Mouse (Mus musculus) stomach, embryonic 15.5 days (tissue): ENCODE measurements around the gene Gosr2. TPM values are rescaled to one million over a fixed set of nuclear protein-coding genes. Genes with fewer than 3 reads are reported as not detected.
"Not testable (repeated sequence)": the region's sequence is repeated elsewhere in the genome, so short reads cannot be mapped to it uniquely, and the experiment has no call there.

ENCODE experiments used
- ATAC-seq: fragments of 200-750 bp; cut with Nextera tagmentation; 2 replicates; pipeline ENCODE4 v1.8.0; 2017; ENCODE audit warnings: low read depth, moderate number of reproducible peaks, moderate TSS enrichment; ENCODE audit not compliant: insufficient read depth, low FRiP score
- H3K27ac ChIP-seq: fragments of 300-500 bp; sonication (generic); 2 replicates; pipeline ENCODE4 v1.5.1; 2015; ENCODE audit warnings: mild to moderate bottlenecking, inconsistent platforms
- H3K27me3 ChIP-seq: fragments of 300-500 bp; sonication (generic); replicated peaks from 2 replicates; pipeline ENCODE4 v1.6.1; 2015; ENCODE audit warnings: inconsistent platforms
- H3K36me3 ChIP-seq: fragments of 300-500 bp; sonication (generic); 2 replicates; pipeline ENCODE4 v1.6.1; 2015; ENCODE audit warnings: inconsistent platforms
- H3K4me1 ChIP-seq: fragments of 300-500 bp; sonication (generic); 2 replicates; pipeline ENCODE4 v1.6.1; 2015; ENCODE audit warnings: inconsistent platforms
- H3K4me2 ChIP-seq: fragments of 300-500 bp; sonication (generic); 2 replicates; pipeline ENCODE4 v1.6.1; 2015; ENCODE audit warnings: mild to moderate bottlenecking, inconsistent platforms
- H3K4me3 ChIP-seq: fragments of 300-500 bp; sonication (generic); replicated peaks from 2 replicates; pipeline ENCODE4 v1.5.1; 2015; ENCODE audit warnings: inconsistent platforms
- H3K9ac ChIP-seq: fragments of 300-500 bp; sonication (generic); 2 replicates; pipeline ENCODE4 v1.6.1; 2015; ENCODE audit warnings: inconsistent platforms
- H3K9me3 ChIP-seq: fragments of 300-500 bp; sonication (generic); 2 replicates; pipeline ENCODE4 v1.6.1; 2016; ENCODE audit warnings: inconsistent platforms
- WGBS: fragments of 180-500 bp; shearing (Covaris S2); methylation state at CpG from one replicate; pipeline ENCODE4 v1.1.7; 2015; 5-methylcytosine and 5-hydroxymethylcytosine counted together
- polyA plus RNA-seq: library from polyadenylated mRNA; unstranded; fragments of >200 nt; fragmentation: Nextera tagmentation; extraction: Ambion mirVana; gene quantifications from 2 replicates; pipeline ENCODE4 v1.2.1, GENCODE M21; 2015

Gene Gosr2
- polyA plus RNA-seq, 1 experiment from 2014 or later = 66.5 TPM

DNA sequence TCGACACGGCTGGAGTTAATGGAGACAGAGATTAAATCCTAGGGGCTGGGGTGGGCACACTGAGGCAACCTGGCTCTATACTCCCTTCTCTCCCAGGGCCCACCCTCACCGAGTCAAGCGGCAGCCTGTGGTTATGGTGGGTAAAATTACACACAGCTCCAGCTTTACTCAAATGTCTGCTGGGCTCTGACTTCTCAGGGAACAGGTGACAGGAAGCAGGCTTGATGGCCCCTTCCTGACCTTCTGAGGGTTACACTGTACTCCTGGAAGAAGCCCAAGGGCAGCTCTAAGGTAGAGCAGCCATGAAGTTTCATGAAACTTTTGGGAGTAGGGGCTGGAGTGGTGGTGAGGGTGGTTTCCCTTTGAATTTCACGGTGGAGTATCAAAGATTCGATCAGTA, 11.0 kb downstream of the Gosr2 start:
- no peak overlapping the region for H3K4me3 ChIP-seq
- no peak overlapping the region for H3K27ac ChIP-seq
- no peak for ATAC-seq
- H3K27me3 ChIP-seq = no peaks in the 10 kb centered on the region
- no peaks in the 10 kb centered on the region for H3K9me3 ChIP-seq
- H3K9ac ChIP-seq = no peak overlapping the region
- H3K4me2 ChIP-seq = no peak overlapping the region
- no peaks in the 10 kb centered on the region for H3K4me1 ChIP-seq
- H3K36me3 ChIP-seq = peaks cover 50% of the 10 kb centered on the region
- WGBS = 88% methylated on average over 6 of the region's 6 CpGs

DNA sequence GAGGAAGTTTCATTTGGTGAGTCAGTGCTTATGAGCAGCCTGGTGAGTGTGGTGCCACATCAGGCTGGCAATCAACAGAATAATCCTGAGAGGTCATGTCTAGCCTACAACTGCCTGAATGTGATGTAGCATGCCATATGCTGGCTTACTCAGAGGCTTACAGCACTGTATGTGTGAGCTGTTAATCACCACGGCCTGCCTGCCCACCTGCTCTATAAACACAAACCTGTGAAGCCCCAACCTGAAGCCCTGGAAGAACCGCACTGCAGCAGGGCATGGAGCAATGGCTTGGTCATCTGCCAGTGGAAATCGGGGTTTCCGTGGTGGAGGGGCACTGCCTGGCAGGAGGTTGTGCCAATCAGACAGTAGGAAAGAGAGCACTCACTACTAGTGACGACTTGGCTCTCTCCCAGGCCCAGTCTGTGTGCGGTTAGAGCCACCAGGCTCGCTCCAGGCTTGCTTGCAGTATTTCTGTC, 12.4 kb downstream of the Gosr2 start:
- H3K27ac ChIP-seq = no peak overlapping the region
- peaks cover 52% of the 10 kb centered on the region for H3K36me3 ChIP-seq
- H3K9ac ChIP-seq = no peak overlapping the region
- no peaks in the 10 kb centered on the region for H3K4me1 ChIP-seq
- no peak overlapping the region for H3K4me3 ChIP-seq
- ATAC-seq = no peak
- H3K9me3 ChIP-seq = no peaks in the 10 kb centered on the region
- whole genome bisulfite sequencing = 84% methylated on average over 7 of the region's 7 CpGs
- H3K4me2 ChIP-seq = no peak overlapping the region
- H3K27me3 ChIP-seq = no peaks in the 10 kb centered on the region

DNA sequence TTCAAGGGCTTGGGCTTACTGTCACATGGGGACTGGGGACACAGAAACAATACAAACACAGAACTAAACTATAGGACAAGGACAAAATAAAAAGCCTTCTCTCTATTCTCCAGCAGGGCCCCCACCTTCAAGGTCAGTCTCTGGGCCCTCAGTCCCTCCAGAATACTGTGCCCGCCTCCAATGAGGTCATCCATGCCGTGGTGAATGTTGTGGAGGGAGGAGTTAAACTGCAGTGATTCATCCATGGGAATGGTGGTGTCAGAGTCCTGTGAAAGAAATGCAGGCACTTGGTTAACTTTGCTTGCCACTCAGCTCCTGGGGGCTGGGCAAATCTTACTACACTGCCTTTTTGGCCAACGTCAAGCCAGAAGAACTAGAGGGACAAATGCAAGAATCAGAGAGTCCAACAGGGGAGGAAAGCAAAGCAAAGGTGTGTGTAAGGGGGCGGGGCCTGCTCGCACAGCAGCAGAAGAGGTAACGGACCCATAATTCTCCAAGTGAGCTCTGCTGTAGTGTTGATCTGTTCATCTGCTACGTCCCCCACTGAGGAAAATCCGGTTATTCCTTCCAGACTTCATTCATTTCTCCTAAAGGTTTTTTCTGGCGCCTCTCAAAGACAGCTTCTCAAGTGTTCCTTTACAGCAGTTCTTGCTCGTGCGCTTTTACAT, 13.9 kb downstream of the Gosr2 start:
- WGBS = 71% methylated on average over 11 of the region's 11 CpGs
- no peak overlapping the region for H3K27ac ChIP-seq
- H3K27me3 ChIP-seq = no peaks in the 10 kb centered on the region
- H3K9ac ChIP-seq = no peak overlapping the region
- H3K9me3 ChIP-seq = no peaks in the 10 kb centered on the region
- no peak overlapping the region for H3K4me2 ChIP-seq
- no peak for ATAC-seq
- peaks cover 63% of the 10 kb centered on the region for H3K36me3 ChIP-seq
- H3K4me1 ChIP-seq = no peaks in the 10 kb centered on the region
- H3K4me3 ChIP-seq = no peak overlapping the region

DNA sequence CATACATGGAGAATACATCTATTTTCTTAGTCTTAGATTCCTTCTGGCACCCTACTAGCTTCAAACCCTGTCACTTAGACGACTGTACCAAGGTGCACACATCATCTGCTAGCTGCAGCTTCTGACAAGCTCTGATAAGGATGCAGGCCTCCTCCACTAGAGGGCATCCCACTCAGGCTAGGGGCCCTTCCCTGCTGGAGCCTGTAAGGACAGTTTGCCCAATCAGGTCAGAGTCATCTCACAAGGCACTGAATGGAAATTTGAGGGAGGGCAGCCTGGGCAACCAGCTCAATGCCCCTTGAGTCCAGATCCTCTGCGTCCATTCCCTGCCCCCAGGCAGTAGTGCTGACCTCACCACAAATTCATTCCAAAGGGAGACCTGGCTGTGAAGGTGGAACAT, 20.7 kb downstream of the Gosr2 start:
- peaks cover 23% of the 10 kb centered on the region for H3K36me3 ChIP-seq
- not testable (repeated sequence) for ATAC-seq, H3K4me1 ChIP-seq, H3K9ac ChIP-seq, H3K27me3 ChIP-seq, H3K9me3 ChIP-seq, H3K4me3 ChIP-seq, H3K4me2 ChIP-seq, H3K27ac ChIP-seq
- 47% methylated on average over 2 of the region's 2 CpGs for WGBS

DNA sequence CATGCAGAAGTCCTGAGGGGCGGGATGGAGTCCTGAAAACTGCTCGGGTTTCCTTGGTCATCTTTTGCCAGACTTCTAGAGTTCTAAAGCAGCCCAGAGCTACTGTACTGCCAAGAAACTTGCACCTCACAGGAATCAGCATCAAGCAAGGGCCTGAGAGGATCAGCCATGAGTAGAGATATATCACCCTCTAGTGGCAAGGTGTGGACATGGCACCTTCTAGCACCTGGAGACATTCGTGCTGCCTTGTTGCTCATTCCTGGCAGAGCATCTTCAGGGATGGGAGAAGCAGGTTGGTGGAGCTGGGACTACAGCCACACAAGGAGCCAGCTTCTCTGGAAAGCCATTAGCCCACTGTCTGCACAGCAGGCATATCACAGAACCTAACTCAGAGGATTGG, 22.1 kb downstream of the Gosr2 start:
- WGBS = 34% methylated on average over 3 of the region's 3 CpGs
- Histone ChIP-seq H3K4me2 (no peak overlapping the region), H3K4me3 (no peak overlapping the region), H3K4me1 (no peaks in the 10 kb centered on the region), H3K27ac (no peak overlapping the region), H3K9me3 (no peaks in the 10 kb centered on the region), H3K9ac (no peak overlapping the region), H3K36me3 (peaks cover 20% of the 10 kb centered on the region), H3K27me3 (no peaks in the 10 kb centered on the region)
- ATAC-seq = no peak

DNA sequence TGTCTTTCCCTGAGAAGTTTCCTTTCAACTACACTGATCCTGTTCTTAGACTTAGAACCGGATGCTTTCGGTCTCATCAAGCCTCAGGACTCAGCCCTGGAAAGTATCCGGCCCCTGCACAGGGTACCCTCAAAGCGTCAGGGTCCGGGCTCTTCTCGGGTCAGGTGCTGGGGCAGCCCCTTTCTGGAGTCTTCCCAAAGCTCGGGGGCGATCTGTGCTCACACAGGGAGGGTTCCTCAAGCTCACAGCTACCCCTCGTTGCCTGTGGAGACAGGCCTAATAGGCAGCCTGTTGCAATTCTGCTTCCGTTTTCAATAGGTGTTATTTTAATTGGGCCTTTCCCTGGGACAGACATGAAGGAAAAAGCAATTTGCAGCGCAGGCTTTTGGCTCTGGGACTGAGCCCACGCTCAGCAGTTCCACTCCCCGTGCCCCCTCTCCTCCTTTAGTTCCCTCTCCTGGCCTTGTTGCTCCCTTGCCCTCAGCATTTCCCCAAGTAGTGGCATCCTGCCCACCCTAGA, 30.7 kb downstream of the Gosr2 start:
- Histone ChIP-seq H3K27me3 (no peaks in the 10 kb centered on the region), H3K4me2 (no peak overlapping the region), H3K9me3 (no peaks in the 10 kb centered on the region), H3K4me3 (no peak overlapping the region), H3K9ac (no peak overlapping the region), H3K4me1 (no peaks in the 10 kb centered on the region), H3K36me3 (no peaks in the 10 kb centered on the region), H3K27ac (no peak overlapping the region)
- whole genome bisulfite sequencing = 67% methylated on average over 13 of the region's 13 CpGs
- ATAC-seq = no peak

DNA sequence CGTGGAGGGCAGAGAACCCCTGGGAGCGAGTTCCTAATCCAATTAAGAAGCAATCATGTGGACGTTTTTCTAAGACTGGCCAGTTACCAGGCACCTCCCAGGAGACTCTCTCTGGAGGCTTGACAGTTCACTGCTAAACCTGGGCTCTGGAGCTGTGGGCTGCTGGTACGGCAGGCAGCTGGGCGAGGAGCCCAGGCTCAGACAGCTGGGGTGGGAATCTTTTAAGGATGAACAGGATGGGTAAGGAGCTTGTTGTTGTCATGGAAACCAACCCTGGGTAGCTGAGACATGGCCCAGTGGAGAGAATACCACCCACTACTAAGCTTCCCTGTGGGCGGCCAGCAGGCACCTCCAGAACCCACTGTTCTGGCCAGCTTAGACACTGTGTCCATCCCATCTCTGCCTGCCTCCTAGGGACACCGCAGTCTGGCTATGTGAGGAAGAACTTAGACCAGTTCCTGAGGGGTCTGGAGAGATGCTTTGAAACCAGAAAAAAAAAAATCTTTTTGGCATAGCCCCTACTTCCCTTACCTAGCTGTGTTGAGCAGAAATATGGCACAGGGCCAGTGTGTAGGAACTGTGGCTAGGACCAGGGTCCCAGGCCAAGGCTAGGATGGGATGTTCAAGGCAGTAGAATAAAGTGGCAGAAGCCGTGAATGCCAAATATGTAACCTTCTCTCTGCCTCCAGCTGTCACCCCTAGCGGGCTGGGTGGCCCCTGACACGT, 31.4 kb downstream of the Gosr2 start:
- Histone ChIP-seq H3K27me3 (no peaks in the 10 kb centered on the region), H3K9me3 (no peaks in the 10 kb centered on the region), H3K4me3 (no peak overlapping the region), H3K4me2 (no peak overlapping the region), H3K4me1 (no peaks in the 10 kb centered on the region), H3K27ac (no peak overlapping the region), H3K9ac (no peak overlapping the region), H3K36me3 (no peaks in the 10 kb centered on the region)
- WGBS = 34% methylated on average over 10 of the region's 10 CpGs
- ATAC-seq = no peak

DNA sequence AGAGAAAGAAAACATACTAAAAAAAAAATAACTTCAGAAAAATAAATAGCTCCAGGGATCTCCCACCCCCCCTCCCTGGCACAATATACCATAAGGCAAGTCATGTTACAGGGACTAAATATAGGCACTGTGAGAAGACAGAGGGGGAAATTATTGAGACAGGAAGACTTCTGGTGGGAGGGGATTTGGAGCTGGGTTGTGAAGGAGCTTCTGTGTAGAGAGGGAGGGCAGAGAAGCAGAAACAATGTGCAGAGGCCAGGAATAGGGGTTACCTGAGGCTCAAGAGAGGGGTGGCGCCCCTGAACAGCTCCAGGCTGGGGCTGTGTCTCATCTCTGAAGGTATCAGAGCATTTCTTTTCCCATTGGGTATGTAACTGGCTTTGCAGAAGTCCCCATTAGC, 32.0 kb downstream of the Gosr2 start:
- ATAC-seq = no peak
- no peaks in the 10 kb centered on the region for H3K36me3 ChIP-seq
- WGBS = 69% methylated on average over 1 of the region's 1 CpGs

DNA sequence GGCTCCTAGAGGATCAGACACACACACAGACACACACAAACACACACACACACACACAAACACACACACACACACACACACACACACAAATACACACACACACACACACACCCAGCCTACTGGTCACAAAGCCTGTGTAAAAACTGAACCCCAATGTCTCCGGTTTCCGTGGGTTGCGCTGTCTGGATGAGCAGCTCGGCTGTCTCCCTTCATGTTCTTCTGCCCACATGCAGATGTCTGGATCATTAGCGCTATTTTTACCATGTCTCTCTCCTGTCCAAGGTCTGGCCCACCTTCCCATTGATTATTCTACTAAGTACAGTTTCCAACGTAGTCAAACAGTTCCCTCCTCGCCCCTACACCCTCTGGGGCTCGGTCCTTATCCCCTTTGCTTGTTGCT, 34.6 kb downstream of the Gosr2 start:
- Histone ChIP-seq H3K9ac (no peak overlapping the region), H3K27me3 (no peaks in the 10 kb centered on the region), H3K4me3 (no peak overlapping the region), H3K27ac (no peak overlapping the region), H3K36me3 (no peaks in the 10 kb centered on the region), H3K9me3 (no peaks in the 10 kb centered on the region), H3K4me2 (no peak overlapping the region), H3K4me1 (no peaks in the 10 kb centered on the region)
- WGBS = 80% methylated on average over 8 of the region's 8 CpGs
- no peak for ATAC-seq

More for the DNA sequence above, 32.0 kb downstream of the Gosr2 start:
- no peaks in the 10 kb centered on the region for H3K27me3 ChIP-seq
- H3K4me1 ChIP-seq = no peaks in the 10 kb centered on the region
- H3K4me2 ChIP-seq = no peak overlapping the region
- H3K27ac ChIP-seq = no peak overlapping the region
- no peaks in the 10 kb centered on the region for H3K9me3 ChIP-seq
- H3K4me3 ChIP-seq = no peak overlapping the region
- H3K9ac ChIP-seq = no peak overlapping the region

DNA sequence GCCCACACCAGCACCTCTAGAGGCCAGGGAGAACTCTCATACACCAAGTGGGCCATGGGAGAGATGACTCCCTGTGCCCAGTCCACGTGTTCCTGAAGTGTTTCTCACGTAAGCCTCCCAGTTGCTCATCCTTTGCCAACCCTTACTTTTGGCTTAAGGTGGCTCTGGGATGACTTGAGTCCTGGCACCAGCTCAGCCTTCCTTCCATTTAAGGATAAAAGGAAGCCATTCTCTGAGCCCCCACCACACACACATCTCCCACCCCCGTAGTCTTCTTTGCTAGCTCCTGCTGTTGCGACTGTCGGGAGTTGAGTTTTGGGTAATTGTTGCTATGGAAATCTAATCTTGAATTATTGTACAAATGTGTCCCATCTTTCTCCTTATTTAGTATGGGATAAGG, 35.2 kb downstream of the Gosr2 start:
- Histone ChIP-seq H3K4me2 (no peak overlapping the region), H3K27ac (no peak overlapping the region), H3K36me3 (no peaks in the 10 kb centered on the region), H3K4me3 (no peak overlapping the region), H3K4me1 (no peaks in the 10 kb centered on the region), H3K27me3 (no peaks in the 10 kb centered on the region), H3K9ac (no peak overlapping the region), H3K9me3 (no peaks in the 10 kb centered on the region)
- ATAC-seq = no peak
- WGBS = 85% methylated on average over 5 of the region's 5 CpGs

DNA sequence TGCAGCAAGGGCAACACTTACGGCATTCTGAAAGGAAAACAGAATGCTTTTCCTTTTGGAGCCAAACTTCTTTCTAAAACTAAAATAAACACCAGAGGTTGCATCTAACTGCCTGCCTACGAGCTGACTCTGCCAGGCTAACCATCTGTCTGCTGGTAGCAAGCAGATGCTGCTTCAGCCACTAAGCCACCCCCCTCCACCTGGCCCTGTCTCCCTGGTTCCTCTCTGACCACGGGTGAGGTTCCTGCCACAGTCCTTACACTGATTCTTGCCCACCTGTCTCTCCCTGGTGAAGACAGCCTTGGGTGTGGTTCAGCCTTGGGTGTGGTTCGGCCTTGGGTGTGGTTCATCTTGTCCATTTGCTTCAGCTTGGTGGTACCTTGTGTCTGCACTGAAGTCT, 35.8 kb downstream of the Gosr2 start:
- no peaks in the 10 kb centered on the region for H3K9me3 ChIP-seq
- no peak overlapping the region for H3K4me2 ChIP-seq
- 48% methylated on average over 4 of the region's 4 CpGs for WGBS
- H3K27me3 ChIP-seq = no peaks in the 10 kb centered on the region
- no peak for ATAC-seq
- H3K9ac ChIP-seq = no peak overlapping the region
- H3K36me3 ChIP-seq = no peaks in the 10 kb centered on the region
- H3K27ac ChIP-seq = no peak overlapping the region
- H3K4me1 ChIP-seq = no peaks in the 10 kb centered on the region
- no peak overlapping the region for H3K4me3 ChIP-seq

DNA sequence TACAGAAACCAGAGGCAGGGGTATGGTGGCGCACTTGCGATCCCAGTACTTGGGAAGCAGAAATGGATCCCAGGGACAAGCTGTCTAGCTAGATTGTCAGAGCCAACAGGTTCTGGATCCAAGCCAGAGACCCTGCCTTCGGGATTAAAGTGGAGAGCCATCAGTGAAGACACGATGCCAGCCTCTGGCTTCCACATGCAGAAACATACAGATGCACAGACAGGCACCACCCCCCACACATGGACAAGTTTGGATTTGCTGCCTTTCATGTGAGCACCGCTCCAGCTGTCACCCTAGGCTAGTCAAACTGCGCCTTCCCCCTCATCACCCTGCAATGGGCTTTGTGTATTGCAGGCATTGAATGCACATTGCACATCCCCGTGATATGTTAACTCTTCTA, 39.5 kb downstream of the Gosr2 start:
- no peaks in the 10 kb centered on the region for H3K9me3 ChIP-seq
- H3K9ac ChIP-seq = no peak overlapping the region
- H3K27ac ChIP-seq = no peak overlapping the region
- H3K4me1 ChIP-seq = no peaks in the 10 kb centered on the region
- H3K4me3 ChIP-seq = no peak overlapping the region
- H3K27me3 ChIP-seq = peaks cover 15% of the 10 kb centered on the region
- no peak for ATAC-seq
- WGBS = 81% methylated on average over 7 of the region's 7 CpGs
- no peaks in the 10 kb centered on the region for H3K36me3 ChIP-seq
- no peak overlapping the region for H3K4me2 ChIP-seq
